Mouse (Mus musculus): ENCODE measurements around the gene Gm6034. TPM values are rescaled to one million over a fixed set of nuclear protein-coding genes. Genes with fewer than 3 reads are reported as not detected.
"Not testable (repeated sequence)": the region's sequence is repeated elsewhere in the genome, so short reads cannot be mapped to it uniquely, and the experiment has no call there.

The Gm6034 gene
- polyA plus RNA-seq, 1 experiment from 2014 or later, result not detected

DNA sequence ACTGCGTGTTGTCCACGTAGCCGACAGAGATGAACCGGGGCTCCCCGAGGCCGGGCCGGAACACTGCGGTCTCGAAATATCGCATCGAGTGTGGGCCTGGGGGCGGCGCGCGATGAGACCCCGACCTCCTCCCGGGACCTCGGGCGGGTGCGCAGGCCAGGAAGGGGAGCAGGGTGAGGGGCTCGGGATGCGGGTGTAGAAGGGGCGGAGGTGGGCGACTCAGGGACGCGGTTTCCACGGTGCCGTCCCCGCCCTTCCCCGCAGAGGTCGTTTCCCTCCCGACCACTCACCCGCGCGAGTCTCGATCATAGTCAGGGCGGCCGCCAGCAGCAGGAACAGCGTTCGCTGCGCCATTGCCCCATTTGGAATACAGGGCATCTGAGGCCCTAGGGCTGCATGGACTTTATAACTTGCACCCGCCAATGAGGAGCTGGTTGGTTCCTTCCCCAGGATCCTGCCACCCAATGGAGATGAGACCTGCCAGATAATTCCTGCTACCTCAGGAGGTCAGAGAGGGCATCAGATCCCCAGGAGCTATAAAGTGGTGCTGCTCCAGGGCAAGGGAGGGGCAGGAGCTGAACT is 41.2 kb downstream of the Gm6034 start:
- no peak for ATAC-seq (ENCODE audit: low FRiP score, low TSS enrichment)
- Histone ChIP-seq H3K9ac (ENCODE audit: low read depth, low read length) (peak overlapping the region; percentile 48), H3K4me2 (replicated peaks; ENCODE audit: low read depth, low read length) (peak overlapping the region; percentile 95), H3K4me3 (ENCODE audit: low read length) (peak overlapping the region; percentile 48), H3K36me3 (ENCODE audit: control insufficient read depth, insufficient read depth, low read length) (no peaks in the 10 kb centered on the region), H3K27ac (ENCODE audit: low read depth, low read length) (no peak overlapping the region), H3K4me1 (ENCODE audit: control insufficient read depth, insufficient read depth, low read length) (no peaks in the 10 kb centered on the region), H3K27me3 (ENCODE audit: control insufficient read depth, insufficient read depth, low read length) (peaks cover 25% of the 10 kb centered on the region), H3K9me3 (ENCODE audit: control insufficient read depth, low read length) (no peaks in the 10 kb centered on the region)
- under 1% methylated on average over 42 of the region's 42 CpGs for WGBS

DNA sequence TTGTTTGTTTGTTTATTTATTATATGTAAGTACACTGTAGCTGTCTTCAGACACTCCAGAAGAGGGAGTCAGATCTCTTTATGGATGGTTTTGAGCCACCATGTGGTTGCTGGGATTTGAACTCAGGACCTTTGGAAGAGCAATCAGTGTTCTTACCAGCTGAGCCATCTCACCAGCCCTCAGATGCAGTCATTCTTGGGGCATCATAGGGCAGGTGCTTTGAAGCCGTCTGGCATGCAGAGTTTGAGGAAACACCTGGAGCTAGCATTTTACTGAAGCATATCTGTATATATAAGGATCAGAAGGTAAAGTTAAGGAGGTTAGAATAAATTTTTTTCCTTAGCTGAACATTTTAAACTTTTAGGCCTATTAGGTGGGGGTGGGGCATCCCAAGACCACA is 43.2 kb downstream of the Gm6034 start:
- H3K27ac ChIP-seq (ENCODE audit: low read depth, low read length); H3K4me2 ChIP-seq (replicated peaks; ENCODE audit: low read depth, low read length); H3K9ac ChIP-seq (ENCODE audit: low read depth, low read length); ATAC-seq (ENCODE audit: low FRiP score, low TSS enrichment); H3K4me1 ChIP-seq (ENCODE audit: control insufficient read depth, insufficient read depth, low read length); H3K4me3 ChIP-seq (ENCODE audit: low read length); H3K9me3 ChIP-seq (ENCODE audit: control insufficient read depth, low read length); H3K36me3 ChIP-seq (ENCODE audit: control insufficient read depth, insufficient read depth, low read length): not testable (repeated sequence)
- WGBS, result 59% methylated on average over 1 of the region's 1 CpGs
- peaks cover 25% of the 10 kb centered on the region for H3K27me3 ChIP-seq (ENCODE audit: control insufficient read depth, insufficient read depth, low read length)

DNA sequence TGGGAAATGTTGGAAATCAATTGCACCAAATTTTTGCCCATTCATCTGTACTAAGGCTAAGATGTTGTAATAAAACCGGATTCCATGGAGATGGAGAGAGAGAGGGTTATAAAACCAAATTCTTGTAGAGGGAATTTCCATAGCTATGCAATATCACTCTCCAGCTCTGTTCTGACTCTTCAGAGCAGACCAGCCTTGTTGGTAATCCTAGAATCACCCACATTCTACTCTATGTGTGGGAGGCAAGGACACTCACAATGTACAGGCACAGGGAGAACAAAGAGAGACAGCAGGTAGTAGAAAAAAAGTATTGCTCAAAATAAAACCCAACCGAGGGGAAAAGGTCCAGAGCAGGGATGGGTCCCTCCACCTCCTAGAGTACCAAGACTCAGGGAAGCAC is 49.2 kb downstream of the Gm6034 start:
- not testable (repeated sequence) for H3K27me3 ChIP-seq (ENCODE audit: control insufficient read depth, insufficient read depth, low read length); H3K9me3 ChIP-seq (ENCODE audit: control insufficient read depth, low read length); H3K27ac ChIP-seq (ENCODE audit: low read depth, low read length); H3K36me3 ChIP-seq (ENCODE audit: control insufficient read depth, insufficient read depth, low read length); H3K4me2 ChIP-seq (replicated peaks; ENCODE audit: low read depth, low read length); H3K4me1 ChIP-seq (ENCODE audit: control insufficient read depth, insufficient read depth, low read length); ATAC-seq (ENCODE audit: low FRiP score, low TSS enrichment); H3K4me3 ChIP-seq (ENCODE audit: low read length); H3K9ac ChIP-seq (ENCODE audit: low read depth, low read length)
- no CpG with 5 or more reads among the region's 2 CpGs for WGBS

DNA sequence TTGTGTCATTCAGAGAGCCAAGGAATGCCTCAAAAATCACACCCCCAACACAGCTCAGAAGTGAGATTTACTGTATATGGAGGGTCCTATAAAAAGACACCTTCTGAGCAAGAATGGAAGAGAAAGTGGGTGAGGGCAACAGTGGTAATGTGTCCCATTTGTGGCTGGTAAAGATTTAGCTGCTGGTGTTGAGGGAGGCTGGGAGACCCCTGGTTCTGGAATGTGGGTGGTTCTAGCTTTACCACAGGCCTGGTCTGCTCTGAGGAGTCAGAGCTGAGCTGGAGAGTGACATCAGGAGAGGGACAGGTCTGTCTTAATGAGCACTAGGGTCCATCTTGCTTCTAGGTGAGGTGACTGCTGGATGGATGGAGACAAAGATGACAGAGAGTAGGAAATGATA is 49.8 kb downstream of the Gm6034 start:
- H3K27ac ChIP-seq (ENCODE audit: low read depth, low read length); H3K9me3 ChIP-seq (ENCODE audit: control insufficient read depth, low read length); H3K36me3 ChIP-seq (ENCODE audit: control insufficient read depth, insufficient read depth, low read length); ATAC-seq (ENCODE audit: low FRiP score, low TSS enrichment); H3K4me2 ChIP-seq (replicated peaks; ENCODE audit: low read depth, low read length); H3K27me3 ChIP-seq (ENCODE audit: control insufficient read depth, insufficient read depth, low read length); H3K9ac ChIP-seq (ENCODE audit: low read depth, low read length); H3K4me3 ChIP-seq (ENCODE audit: low read length); H3K4me1 ChIP-seq (ENCODE audit: control insufficient read depth, insufficient read depth, low read length): not testable (repeated sequence)

DNA sequence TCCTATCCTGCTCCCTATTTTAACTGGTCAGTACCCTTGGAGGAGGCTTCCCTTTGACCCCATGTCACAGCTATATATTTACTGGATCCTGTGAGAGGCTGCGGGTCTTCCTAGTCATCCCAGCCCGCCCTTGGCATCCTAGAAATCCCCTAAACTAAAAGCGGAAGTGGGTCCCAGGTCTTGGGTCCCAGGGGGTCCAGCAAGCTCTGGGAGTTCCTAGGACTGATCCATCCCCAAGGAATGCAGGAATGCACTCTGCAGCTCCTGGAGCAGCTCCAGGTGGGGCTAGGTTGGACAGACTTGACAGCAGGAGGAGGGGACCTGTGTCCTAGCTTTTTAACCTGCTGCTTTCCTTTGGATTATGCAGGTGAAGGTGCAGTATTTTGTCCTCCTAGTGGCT is 51.2 kb downstream of the Gm6034 start:
- H3K36me3 ChIP-seq (ENCODE audit: control insufficient read depth, insufficient read depth, low read length), result no peaks in the 10 kb centered on the region
- no peak overlapping the region for H3K27ac ChIP-seq (ENCODE audit: low read depth, low read length)
- H3K27me3 ChIP-seq (ENCODE audit: control insufficient read depth, insufficient read depth, low read length), result no peaks in the 10 kb centered on the region
- WGBS, result 30% methylated on average over 3 of the region's 3 CpGs
- no peaks in the 10 kb centered on the region for H3K4me1 ChIP-seq (ENCODE audit: control insufficient read depth, insufficient read depth, low read length)
- ATAC-seq (ENCODE audit: low FRiP score, low TSS enrichment), result no peak
- H3K4me2 ChIP-seq (replicated peaks; ENCODE audit: low read depth, low read length), result no peak overlapping the region
- no peak overlapping the region for H3K4me3 ChIP-seq (ENCODE audit: low read length)
- no peak overlapping the region for H3K9ac ChIP-seq (ENCODE audit: low read depth, low read length)
- no peaks in the 10 kb centered on the region for H3K9me3 ChIP-seq (ENCODE audit: control insufficient read depth, low read length)

DNA sequence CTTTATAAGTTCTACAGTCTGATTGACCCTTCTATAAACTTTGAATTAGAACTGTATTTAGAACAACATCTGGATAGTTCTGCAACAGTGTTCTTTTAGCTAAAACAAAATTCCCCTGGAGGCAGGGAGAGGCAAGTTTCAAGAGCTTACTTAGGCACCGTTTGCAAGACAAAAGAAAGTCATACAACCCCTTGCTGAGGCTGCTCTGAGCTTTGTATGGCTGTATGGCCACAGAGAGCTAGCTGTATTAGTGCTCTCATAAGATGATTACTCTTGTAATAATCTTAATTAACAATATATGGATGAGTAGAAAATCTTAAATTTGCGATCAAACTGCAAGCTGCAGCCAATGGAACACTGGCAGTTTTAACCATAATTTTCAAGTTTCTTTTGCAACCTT is 56.8 kb downstream of the Gm6034 start:
- H3K9ac ChIP-seq (ENCODE audit: low read depth, low read length); H3K9me3 ChIP-seq (ENCODE audit: control insufficient read depth, low read length); H3K27ac ChIP-seq (ENCODE audit: low read depth, low read length); H3K4me2 ChIP-seq (replicated peaks; ENCODE audit: low read depth, low read length); H3K4me1 ChIP-seq (ENCODE audit: control insufficient read depth, insufficient read depth, low read length); H3K36me3 ChIP-seq (ENCODE audit: control insufficient read depth, insufficient read depth, low read length); ATAC-seq (ENCODE audit: low FRiP score, low TSS enrichment); H3K4me3 ChIP-seq (ENCODE audit: low read length); H3K27me3 ChIP-seq (ENCODE audit: control insufficient read depth, insufficient read depth, low read length): not testable (repeated sequence)
- 61% methylated on average over 2 of the region's 2 CpGs for WGBS

DNA sequence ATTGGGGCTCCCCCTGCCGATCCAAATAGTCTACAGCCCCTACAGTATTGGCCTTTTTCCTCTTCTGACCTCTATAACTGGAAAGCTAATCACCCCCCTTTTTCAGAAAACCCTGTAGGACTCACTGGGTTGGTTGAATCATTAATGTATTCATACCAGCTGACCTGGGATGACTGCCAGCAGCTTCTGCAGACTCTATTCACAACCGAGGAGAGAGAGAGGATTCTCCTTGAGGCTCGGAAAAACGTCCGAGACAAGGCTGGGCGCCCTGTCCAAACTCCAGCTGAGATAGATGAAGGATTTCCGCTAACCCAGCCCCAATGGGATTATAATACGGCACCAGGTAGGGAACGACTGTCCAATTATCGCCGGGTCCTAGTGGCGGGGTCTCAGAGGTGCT is 59.3 kb downstream of the Gm6034 start:
- H3K27me3 ChIP-seq (ENCODE audit: control insufficient read depth, insufficient read depth, low read length); H3K36me3 ChIP-seq (ENCODE audit: control insufficient read depth, insufficient read depth, low read length); H3K27ac ChIP-seq (ENCODE audit: low read depth, low read length); H3K4me2 ChIP-seq (replicated peaks; ENCODE audit: low read depth, low read length); H3K4me3 ChIP-seq (ENCODE audit: low read length); H3K9me3 ChIP-seq (ENCODE audit: control insufficient read depth, low read length); ATAC-seq (ENCODE audit: low FRiP score, low TSS enrichment); H3K4me1 ChIP-seq (ENCODE audit: control insufficient read depth, insufficient read depth, low read length); H3K9ac ChIP-seq (ENCODE audit: low read depth, low read length): not testable (repeated sequence)
- 89% methylated on average over 11 of the region's 12 CpGs for WGBS

Other genes with a start within 250 kb of the Gm6034 start
- gene Ier3, start 221.3 kb upstream of the Gm6034 start, polyA plus RNA-seq (2014; fragmentation: Nextera tagmentation; extraction: Ambion mirVana), result 6.8 and 7.7 TPM in 2 replicates
- 35.9 and 36.1 TPM in 2 replicates for gene Flot1, start 219.7 kb upstream of the Gm6034 start, polyA plus RNA-seq (2014; fragmentation: Nextera tagmentation; extraction: Ambion mirVana)
- gene Tubb5, start 204.7 kb upstream of the Gm6034 start, polyA plus RNA-seq (2014; fragmentation: Nextera tagmentation; extraction: Ambion mirVana), result 1,061 and 1,103 TPM in 2 replicates
- gene Mdc1, start 201.4 kb upstream of the Gm6034 start, polyA plus RNA-seq (2014; fragmentation: Nextera tagmentation; extraction: Ambion mirVana), result 13.1 and 16.5 TPM in 2 replicates
- gene Nrm, start 181.6 kb upstream of the Gm6034 start, polyA plus RNA-seq (2014; fragmentation: Nextera tagmentation; extraction: Ambion mirVana), result 53.2 and 65.2 TPM in 2 replicates
- gene Ppp1r18, start 177.4 kb upstream of the Gm6034 start, polyA plus RNA-seq (2014; fragmentation: Nextera tagmentation; extraction: Ambion mirVana), result 19.1 and 21.1 TPM in 2 replicates
- gene Dhx16, start 163.1 kb upstream of the Gm6034 start, polyA plus RNA-seq (2014; fragmentation: Nextera tagmentation; extraction: Ambion mirVana), result 37.8 and 50.0 TPM in 2 replicates
- 36.2 and 41.5 TPM in 2 replicates for gene 2310061I04Rik, start 145.5 kb upstream of the Gm6034 start, polyA plus RNA-seq (2014; fragmentation: Nextera tagmentation; extraction: Ambion mirVana)
- gene Atat1, start 132.9 kb upstream of the Gm6034 start, polyA plus RNA-seq (2014; fragmentation: Nextera tagmentation; extraction: Ambion mirVana), result 76.5 and 92.2 TPM in 2 replicates
- gene Mrps18b, start 126.6 kb upstream of the Gm6034 start, polyA plus RNA-seq (2014; fragmentation: Nextera tagmentation; extraction: Ambion mirVana), result 79.0 and 101 TPM in 2 replicates
- 30.6 and 44.7 TPM in 2 replicates for gene Ppp1r10, start 126.5 kb upstream of the Gm6034 start, polyA plus RNA-seq (2014; fragmentation: Nextera tagmentation; extraction: Ambion mirVana)
- 74.6 and 97.8 TPM in 2 replicates for gene Abcf1, start 73.2 kb upstream of the Gm6034 start, polyA plus RNA-seq (2014; fragmentation: Nextera tagmentation; extraction: Ambion mirVana)
- 35.0 and 44.5 TPM in 2 replicates for gene Gnl1, start 63.1 kb upstream of the Gm6034 start, polyA plus RNA-seq (2014; fragmentation: Nextera tagmentation; extraction: Ambion mirVana)
- gene Prr3, start 62.7 kb upstream of the Gm6034 start, polyA plus RNA-seq (2014; fragmentation: Nextera tagmentation; extraction: Ambion mirVana), result 34.5 and 40.1 TPM in 2 replicates
- gene H2-T24, start 22.4 kb upstream of the Gm6034 start, polyA plus RNA-seq (2014; fragmentation: Nextera tagmentation; extraction: Ambion mirVana), result 2.5 and 4.0 TPM in 2 replicates
- 3.0 and 3.7 TPM in 2 replicates for gene H2-T23, start 10.1 kb upstream of the Gm6034 start, polyA plus RNA-seq (2014; fragmentation: Nextera tagmentation; extraction: Ambion mirVana)
- gene H2-T22, start 214 bp upstream of the Gm6034 start, polyA plus RNA-seq (2014; fragmentation: Nextera tagmentation; extraction: Ambion mirVana), result 11.2 and 12.0 TPM in 2 replicates
- not detected in 2 replicates for gene Gm11127, start 15.4 kb downstream of the Gm6034 start, polyA plus RNA-seq (2014; fragmentation: Nextera tagmentation; extraction: Ambion mirVana)
- not detected in 2 replicates for gene Gm19684, start 78.7 kb downstream of the Gm6034 start, polyA plus RNA-seq (2014; fragmentation: Nextera tagmentation; extraction: Ambion mirVana)
- gene Gm7030, start 86.5 kb downstream of the Gm6034 start, polyA plus RNA-seq (2014; fragmentation: Nextera tagmentation; extraction: Ambion mirVana), result not detected in 2 replicates
- not detected in 2 replicates for gene Gm8909, start 125.6 kb downstream of the Gm6034 start, polyA plus RNA-seq (2014; fragmentation: Nextera tagmentation; extraction: Ambion mirVana)
- not detected in 2 replicates for gene H2-T3, start 147.3 kb downstream of the Gm6034 start, polyA plus RNA-seq (2014; fragmentation: Nextera tagmentation; extraction: Ambion mirVana)
- gene Rpp21, start 215.1 kb downstream of the Gm6034 start, polyA plus RNA-seq (2014; fragmentation: Nextera tagmentation; extraction: Ambion mirVana), result 120 and 163 TPM in 2 replicates
- 11.5 and 16.7 TPM in 2 replicates for gene Trim39, start 229.3 kb downstream of the Gm6034 start, polyA plus RNA-seq (2014; fragmentation: Nextera tagmentation; extraction: Ambion mirVana)
- 0.19 TPM in 1 of 2 replicates, not detected in the other for gene H2-M10.2, start 243.5 kb downstream of the Gm6034 start, polyA plus RNA-seq (2014; fragmentation: Nextera tagmentation; extraction: Ambion mirVana)